Mouse (Mus musculus) neural tube, postnatal 0 days (tissue): ENCODE measurements around the gene Zfp781. TPM values are rescaled to one million over a fixed set of nuclear protein-coding genes. Genes with fewer than 3 reads are reported as not detected.

Source experiments
- polyA plus RNA-seq: library from polyadenylated mRNA; unstranded; fragments of >200 nt; fragmentation: Nextera tagmentation; extraction: Ambion mirVana; gene quantifications from 2 replicates; pipeline ENCODE4 v1.2.1, GENCODE M21; 2015

Zfp781 gene
- polyA plus RNA-seq, result 3.3 and 4.1 TPM in 2 replicates

DNA sequence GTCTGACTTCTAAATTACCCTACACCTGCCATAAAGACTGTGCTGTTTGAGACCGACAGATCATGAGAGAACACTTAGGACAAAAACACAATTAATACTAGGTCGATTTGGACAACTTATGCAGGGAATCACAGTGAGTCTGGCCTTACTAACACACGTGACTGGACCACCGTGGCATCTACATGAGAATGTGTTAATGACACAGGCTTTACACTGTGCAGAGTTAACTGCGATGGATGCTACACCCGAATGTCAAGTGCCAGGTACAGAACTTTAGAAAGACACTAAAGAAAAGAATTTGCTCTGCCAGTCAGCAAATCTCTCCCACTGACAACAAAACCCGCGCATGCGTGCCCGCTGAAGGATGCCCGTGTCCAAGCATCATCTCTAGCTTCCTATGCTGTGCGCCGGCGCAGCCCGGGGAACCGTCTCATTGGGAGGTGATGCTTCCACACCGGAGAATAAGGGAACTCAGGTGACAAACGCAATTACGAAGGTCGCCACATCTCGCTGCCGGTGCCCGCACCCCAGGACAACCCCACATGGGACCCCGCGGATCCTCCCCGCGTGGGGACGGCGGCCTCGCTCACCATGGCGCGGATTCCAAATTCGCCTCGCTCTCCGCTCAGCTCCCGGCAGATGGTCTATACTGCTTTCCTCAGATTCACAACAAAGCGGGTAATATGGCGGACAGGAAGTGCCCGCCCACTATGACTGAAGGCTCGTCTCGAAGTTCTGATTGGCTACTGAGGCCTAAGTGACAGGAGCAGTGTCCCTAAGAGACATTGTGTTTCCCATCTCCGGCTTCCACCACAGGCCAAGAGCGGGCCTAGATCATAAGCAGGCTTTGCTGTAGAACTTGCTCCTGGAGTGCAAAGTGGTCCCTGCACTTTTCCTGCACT is at the start of gene Zfp781:
Zfp781 (minus strand) TSS at position 639 of the 902 bp plus-strand sequence.

DNA sequence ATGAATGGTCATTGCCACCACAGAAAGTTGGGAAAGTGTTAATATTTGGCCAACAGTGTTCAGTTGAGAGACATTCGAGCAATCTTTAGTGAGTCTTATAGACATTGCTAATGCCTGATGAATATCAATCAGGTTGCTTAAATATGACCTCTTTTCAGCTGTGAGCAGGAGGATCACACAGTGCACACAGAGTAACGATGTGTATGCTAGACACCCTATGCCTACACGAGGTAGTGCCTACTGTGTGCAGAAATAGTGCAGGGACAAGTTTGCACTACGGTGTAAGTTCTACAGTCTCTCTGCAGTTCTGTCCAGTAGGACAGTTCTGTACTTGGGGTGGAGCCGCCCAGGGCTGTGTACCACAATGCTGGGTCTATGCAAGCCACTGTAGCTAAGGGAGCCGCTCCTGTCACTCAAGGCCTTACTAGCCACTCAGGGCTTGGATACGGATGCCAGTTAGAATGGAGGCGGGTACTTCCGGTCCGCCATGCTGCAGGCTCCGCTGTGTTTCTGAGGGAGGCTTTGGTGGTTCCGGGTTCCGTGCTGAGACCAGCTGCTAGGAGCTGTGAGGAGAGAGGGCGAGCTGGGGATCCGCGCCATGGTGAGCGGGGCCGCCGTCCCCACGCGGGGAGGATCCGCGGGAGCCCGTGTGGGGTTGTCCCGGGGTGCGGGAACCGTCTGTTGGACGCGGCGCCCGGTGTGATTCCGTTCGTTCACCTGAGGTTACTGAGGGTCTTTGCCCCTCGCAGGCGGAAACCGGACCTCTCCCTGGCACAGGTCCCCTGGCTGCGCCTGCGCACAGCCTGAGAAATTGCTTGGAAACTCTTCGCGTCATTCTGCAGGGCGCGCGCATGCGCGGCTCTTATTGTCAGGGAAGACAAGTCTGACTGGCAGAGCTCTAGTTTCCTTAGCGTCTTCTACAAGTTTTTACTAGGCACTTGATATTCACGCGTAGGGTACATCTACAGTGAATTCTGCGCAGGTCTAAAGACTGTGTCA is 66.6 kb downstream of the Zfp781 start, which contains the start of gene Gm32687:
Gm32687 (plus strand) TSS at position 526 of the 999 bp plus-strand sequence.

Other genes starting within 250 kb of the Zfp781 start
- gene Zfp433, start 225.7 kb downstream of the Zfp781 start, polyA plus RNA-seq, result 11.3 and 14.2 TPM in 2 replicates
- 8.7 and 11.0 TPM in 2 replicates for gene Gm3055, start 159.3 kb downstream of the Zfp781 start, polyA plus RNA-seq
- gene Gm4767, start 118.3 kb downstream of the Zfp781 start, polyA plus RNA-seq, result 3.6 and 3.9 TPM in 2 replicates
- gene Gm32687, start 66.5 kb downstream of the Zfp781 start, polyA plus RNA-seq, result 6.7 and 6.9 TPM in 2 replicates
- 8.3 and 8.8 TPM in 2 replicates for gene Zfp873, start 117.6 kb upstream of the Zfp781 start, polyA plus RNA-seq
- gene BC024063, start 152.9 kb upstream of the Zfp781 start, polyA plus RNA-seq, result 4.0 TPM in 2 replicates
- gene AU041133, start 197.5 kb upstream of the Zfp781 start, polyA plus RNA-seq, result 9.1 and 10.3 TPM in 2 replicates